Mouse (Mus musculus) frontal cortex, adult 2 months (tissue): ENCODE results near the gene Kansl3. TPM values are rescaled to one million over a fixed set of nuclear protein-coding genes. Genes with fewer than 3 reads are reported as not detected.

Experiments
- DNase-seq, 2 experiments: peaks; one replicate each; pipeline ENCODE4 v3.0.0; 2022; ENCODE audit warnings: low spot score in 1 of 2; ENCODE audit errors: extremely low spot score in 1 of 2
- polyA plus RNA-seq: library from polyadenylated mRNA; depleted of rRNA; stranded (reverse); fragments of >200 nt; gene quantifications from 2 replicates; pipeline ENCODE4 v1.2.3, GENCODE M21; 2012; rRNA removed

Kansl3 gene
- 65.5 and 65.8 TPM in 2 replicates for polyA plus RNA-seq

DNA sequence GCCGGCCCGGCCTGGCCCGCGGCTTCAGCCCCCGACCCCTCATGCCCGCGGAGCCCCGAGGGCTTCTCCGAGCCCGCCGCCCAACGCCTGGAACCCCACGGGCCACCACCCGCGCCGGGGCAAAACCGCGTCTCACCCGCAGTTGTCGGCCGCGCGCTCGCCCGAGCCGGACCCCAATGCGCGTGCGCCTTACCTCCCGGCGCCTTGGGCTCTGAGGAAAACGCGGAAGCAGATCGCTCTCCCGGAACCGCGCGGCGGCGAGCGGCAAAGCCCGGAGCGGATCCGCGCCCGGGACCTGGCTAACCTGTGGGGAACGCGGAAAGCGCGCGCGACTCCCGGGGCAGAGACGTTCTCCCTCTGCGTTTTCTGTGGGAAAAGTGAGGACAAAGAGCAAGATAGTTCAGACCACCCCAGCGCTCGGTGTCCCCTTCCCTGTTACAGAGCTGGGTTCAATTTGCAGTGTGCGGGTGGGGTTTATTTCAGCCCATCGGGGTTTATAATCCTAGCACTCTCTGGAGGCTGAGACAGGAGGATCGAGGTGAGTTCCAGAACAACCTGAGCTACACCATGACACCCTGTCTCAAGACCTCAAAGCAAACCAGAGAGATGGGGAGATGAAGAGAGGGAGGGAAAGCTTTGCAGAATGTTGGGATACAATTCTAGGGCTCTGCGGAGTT lies at the start of gene Kansl3:
TSS of gene Kansl3 (minus strand) at position 213 of the 677 bp plus-strand sequence.
- DNase-seq = peak; percentile 17 to 89

- DNase-seq = no peak
Observed at GRCm38 (mm10) chr1:36404531-36404930, 35.5 kb upstream of the Kansl3 start.

DNA sequence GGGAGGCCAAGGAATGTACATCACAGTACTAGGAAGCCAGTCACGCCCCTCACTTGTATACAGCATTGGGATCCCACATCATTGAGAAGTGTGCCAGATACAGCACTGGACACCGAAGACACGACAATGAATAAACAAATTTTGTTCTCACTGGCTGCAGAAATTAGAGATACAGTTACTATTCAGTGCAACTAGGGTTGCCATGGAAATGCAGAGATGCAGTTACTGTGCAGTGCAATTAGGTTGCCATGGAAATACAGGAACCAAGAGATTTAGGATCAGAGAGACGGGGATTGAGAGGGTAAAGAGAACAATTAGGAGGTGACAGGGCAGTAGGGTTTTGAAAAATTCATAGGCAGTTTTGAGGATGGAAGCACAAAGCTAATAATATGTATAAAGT lies 32.5 kb upstream of the Kansl3 start:
- peak in 1 of 2 experiments; percentile 36 for DNase-seq

GRCm38 (mm10) chr1:36397041-36397440 lies 28.1 kb upstream of the Kansl3 start:
- no peak for DNase-seq

- no peak for DNase-seq
Observed at GRCm38 (mm10) chr1:36379582-36379981, 10.6 kb upstream of the Kansl3 start.

- DNase-seq = no peak
Observed at GRCm38 (mm10) chr1:36378880-36379279, 9.9 kb upstream of the Kansl3 start.

DNA sequence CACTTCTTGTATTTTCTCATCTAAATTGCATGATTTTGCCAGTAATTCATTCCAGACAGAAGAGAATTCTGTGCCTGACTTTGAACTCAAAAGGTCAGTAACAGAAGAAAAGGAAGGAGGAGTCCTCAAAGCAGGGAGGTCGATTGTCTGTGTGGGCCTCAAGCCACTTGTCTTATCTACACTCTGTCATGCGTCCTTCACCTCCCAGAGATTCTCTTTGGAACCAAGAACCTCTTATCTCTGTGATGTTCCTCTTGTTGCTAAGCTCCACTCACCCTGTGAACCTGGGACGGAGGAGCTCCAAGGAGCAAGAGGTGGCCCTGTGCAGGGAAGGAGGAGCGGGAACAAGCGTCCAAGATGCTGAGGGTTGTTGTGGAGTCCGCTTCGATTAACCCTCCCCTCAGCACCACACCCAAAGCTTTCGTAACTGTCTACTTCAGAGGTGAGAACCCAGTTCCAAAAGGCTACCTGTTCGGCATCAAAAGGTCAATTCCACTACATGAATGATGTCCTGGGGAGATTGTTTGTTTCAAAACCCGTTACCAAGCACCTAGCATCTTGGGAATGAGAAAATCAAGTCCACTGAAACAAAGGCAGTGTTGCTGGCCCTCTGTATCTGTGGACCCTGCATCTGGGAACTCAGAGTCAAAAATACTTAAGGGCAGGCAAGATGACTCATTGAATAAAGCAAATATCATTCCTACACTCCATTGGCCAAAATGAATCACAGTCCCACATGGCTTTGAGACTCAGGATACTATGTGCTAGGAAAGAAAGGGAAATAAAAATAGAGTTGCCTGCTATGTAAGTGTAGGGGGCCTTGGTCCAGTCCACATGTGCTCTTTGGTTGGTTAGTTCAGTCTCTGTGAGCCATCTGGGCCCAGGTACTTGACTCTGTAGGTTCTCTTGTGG lies 3.2 kb upstream of the Kansl3 start, which contains the start of gene Fer1l5:
TSS of gene Fer1l5 (plus strand) at position 358 of the 912 bp plus-strand sequence.
- DNase-seq = no peak

DNA sequence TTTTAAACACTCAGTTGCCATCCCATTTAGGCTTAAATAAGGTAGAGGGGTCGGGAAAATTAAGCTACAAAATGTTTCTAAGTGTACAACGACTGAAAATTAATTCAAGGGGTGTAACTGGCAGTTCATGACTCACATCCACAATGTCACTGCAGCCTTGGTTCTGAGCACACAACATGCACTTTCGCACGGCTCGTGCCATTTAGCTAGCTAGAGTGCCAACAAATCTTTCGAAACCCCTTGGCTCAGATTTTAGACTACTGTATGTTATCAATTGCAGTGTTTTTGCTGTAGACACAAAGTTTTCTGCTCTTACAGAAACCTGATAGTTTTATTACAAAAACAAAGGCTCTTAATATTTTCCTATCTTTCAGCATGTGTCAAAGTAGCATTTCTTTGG lies 1.9 kb upstream of the Kansl3 start:
- DNase-seq = no peak

DNA sequence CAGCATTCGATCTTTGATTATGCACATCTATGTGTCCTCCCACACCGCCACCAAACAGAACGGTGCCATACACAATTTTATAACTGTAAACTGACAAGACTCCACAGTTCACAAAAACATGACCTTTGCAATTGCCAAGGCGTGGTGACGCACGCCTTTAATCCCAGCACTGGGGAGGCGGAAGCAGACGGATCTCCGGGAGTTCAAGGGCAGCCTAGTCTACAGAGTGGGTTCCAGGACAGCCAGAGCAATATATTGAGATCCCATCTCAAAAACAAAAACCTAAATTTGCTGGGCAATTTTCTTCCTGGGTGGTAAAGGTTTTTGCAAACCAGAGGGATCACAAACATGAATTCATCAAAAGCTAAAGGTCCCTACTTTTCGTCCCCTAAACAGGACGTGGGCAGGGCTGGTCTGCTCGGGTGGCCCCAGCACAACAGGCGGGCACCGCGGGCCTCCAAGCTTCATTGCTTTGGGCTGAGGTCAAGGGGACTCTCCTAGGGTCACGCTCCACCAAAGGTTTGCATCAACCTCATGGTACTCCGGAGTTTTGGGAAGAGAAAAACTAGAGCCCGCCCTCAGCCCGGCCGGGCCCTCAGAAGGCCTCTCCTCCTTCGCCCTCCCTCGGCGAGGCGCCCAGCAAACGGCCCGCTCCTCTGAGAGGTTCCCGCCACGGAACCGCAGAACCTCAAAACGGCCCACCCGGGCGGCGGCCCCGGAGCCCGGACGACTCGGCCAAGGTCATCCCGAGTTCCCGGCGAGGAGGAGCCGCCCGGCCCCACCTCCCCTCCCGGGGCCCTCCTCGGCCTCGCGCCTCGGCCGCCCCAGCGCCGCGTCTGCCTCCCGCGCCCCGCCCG lies 641 bp downstream of the Kansl3 start:
- peak in 1 of 2 experiments; percentile 9 for DNase-seq

- no peak for DNase-seq
Observed at GRCm38 (mm10) chr1:36367698-36368097, 1.3 kb downstream of the Kansl3 start.

GRCm38 (mm10) chr1:36356955-36357695 lies 11.9 kb downstream of the Kansl3 start:
- DNase-seq = no peak

DNA sequence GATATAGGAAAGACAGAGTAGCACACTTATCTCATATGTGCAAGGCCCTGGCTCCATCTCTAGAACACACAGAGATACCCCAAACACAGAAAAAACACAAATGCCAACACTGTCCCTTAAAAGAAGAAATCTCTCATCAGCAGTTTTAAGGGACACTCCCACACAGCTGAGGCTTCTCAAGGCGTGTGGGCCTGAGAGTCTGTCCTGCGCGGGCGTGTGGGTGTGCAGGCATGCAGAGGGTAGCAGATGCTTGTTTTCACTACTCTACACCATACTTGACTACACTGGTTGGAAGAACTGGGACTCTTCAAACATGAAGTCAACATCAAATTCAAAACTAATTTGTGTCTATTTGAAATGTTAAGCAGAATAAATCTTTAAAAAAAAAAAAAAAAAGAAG lies 16.6 kb downstream of the Kansl3 start:
- peak; percentile 34 to 71 for DNase-seq

GRCm38 (mm10) chr1:36342547-36342946 lies 26.4 kb downstream of the Kansl3 start:
- no peak for DNase-seq

GRCm38 (mm10) chr1:36332955-36333887 lies 35.8 kb downstream of the Kansl3 start:
- no peak for DNase-seq

- no peak for DNase-seq
Observed at GRCm38 (mm10) chr1:36331743-36332142, 37.2 kb downstream of the Kansl3 start.

- DNase-seq = no peak
Observed at GRCm38 (mm10) chr1:36326815-36327214, 42.2 kb downstream of the Kansl3 start.

DNA sequence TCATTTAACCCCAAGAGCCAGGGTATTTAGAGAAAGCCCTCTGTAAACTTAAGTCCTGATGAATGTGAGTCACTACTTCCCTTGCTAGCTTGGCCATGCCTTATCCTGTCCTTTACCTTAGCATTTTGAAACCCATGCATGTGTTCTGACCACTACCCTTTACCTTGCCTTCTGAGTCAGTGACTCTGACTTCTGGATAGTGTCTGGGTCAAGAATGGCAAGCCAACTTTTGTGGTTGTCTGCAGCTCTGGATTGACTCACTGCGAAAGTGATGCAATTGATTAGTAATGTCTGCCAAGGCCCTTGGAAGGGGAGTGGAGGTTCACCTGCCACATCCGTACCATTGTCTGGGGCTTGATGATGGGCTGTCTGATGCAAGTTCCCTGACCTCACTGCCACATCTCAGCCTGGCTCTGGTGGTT lies 43.1 kb downstream of the Kansl3 start:
- DNase-seq = no peak

DNA sequence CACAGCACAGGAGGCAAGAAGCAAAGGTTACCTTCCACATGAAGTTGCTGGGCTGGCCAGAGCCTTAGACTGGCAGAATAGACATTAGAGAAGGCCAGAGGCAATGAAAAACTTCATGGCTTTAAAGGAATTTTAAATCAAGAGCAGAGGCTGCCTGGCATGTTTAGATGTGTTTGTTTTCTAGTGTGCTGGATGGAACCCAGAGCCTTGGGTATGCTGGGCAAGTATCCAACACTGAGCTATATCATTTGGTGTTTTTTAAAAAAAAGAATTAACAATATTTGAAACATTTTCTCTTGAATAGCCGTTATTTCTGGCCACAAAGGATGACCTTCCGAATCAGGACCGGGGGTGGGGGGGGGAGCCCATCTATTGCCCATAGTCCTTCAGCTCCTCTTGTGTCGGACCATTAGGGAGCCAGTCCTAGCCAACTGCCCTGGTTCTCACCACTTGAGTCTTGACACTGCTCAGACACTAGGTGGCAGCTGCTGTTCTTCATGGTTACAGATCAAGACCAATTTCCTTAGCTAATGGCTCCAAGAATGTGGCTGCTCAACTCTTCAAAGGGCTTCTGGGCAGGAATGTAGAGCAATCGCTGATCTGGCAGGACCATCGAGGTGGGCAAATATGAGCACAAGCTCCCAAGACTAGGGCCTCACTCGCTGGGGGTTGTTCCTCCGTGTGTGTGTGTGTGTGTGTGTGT lies 45.1 kb downstream of the Kansl3 start:
- peak in 1 of 2 experiments; percentile 70 for DNase-seq
